Mouse (Mus musculus) kidney, postnatal 0 days (tissue): Measurements from ENCODE around the gene Stim2. TPM values are rescaled to one million over a fixed set of nuclear protein-coding genes. Genes with fewer than 3 reads are reported as not detected.

Source experiments
- ATAC-seq: fragments of 200-750 bp; cut with Nextera tagmentation; replicated peaks from 2 replicates; pipeline ENCODE4 v1.8.0; 2017; ENCODE audit warnings: low read depth, moderate number of reproducible peaks, moderate TSS enrichment, moderate library complexity; ENCODE audit not compliant: low FRiP score
- DNase-seq: peaks from one replicate; pipeline ENCODE4 v3.0.0-alpha.2; 2016; ENCODE audit warnings: low spot score
- H3K27ac ChIP-seq: fragments of 300-500 bp; sonication (generic); 2 replicates; pipeline ENCODE4 v1.5.1; 2014; ENCODE audit warnings: mild to moderate bottlenecking
- H3K27me3 ChIP-seq: fragments of 300-500 bp; sonication (generic); 2 replicates; pipeline ENCODE4 v1.6.1; 2014; ENCODE audit warnings: low read length, mixed read lengths; ENCODE audit not compliant: insufficient read depth
- H3K36me3 ChIP-seq: fragments of 300-500 bp; sonication (generic); 2 replicates; pipeline ENCODE4 v1.6.1; 2014; ENCODE audit warnings: low read length, mixed read lengths; ENCODE audit not compliant: insufficient read depth
- H3K4me1 ChIP-seq: fragments of 300-500 bp; sonication (generic); replicated peaks from 2 replicates; pipeline ENCODE4 v1.6.1; 2014; ENCODE audit warnings: antibody characterized with exemption, low read length, mixed read lengths; ENCODE audit not compliant: insufficient read depth
- H3K4me2 ChIP-seq: fragments of 300-500 bp; sonication (generic); 2 replicates; pipeline ENCODE4 v1.6.1; 2014; ENCODE audit warnings: mild to moderate bottlenecking, low read length, moderate library complexity, mixed read lengths
- H3K4me3 ChIP-seq: fragments of 300-500 bp; sonication (generic); replicated peaks from 2 replicates; pipeline ENCODE4 v1.5.1; 2014; ENCODE audit warnings: low read depth, low read length
- H3K9ac ChIP-seq: fragments of 300-500 bp; sonication (generic); 2 replicates; pipeline ENCODE4 v1.6.1; 2014; ENCODE audit warnings: low read depth, low read length
- H3K9me3 ChIP-seq: fragments of 300-500 bp; sonication (generic); replicated peaks from 2 replicates; pipeline ENCODE4 v1.6.1; 2016; ENCODE audit warnings: low read length, inconsistent platforms, mixed read lengths
- CTCF ChIP-seq: IDR thresholded peaks from 2 replicates; pipeline ENCODE4 v1.5.1; 2016; ENCODE audit warnings: antibody characterized with exemption, low read depth, mild to moderate bottlenecking, moderate library complexity
- WGBS: fragments of 180-500 bp; shearing (Covaris S2); extraction: QIAGEN DNeasy Blood & Tissue Kit; methylation state at CpG from one replicate; pipeline ENCODE4 v1.1.7; 2014; 5-methylcytosine and 5-hydroxymethylcytosine counted together
- polyA plus RNA-seq: library from polyadenylated mRNA; unstranded; fragments of >200 nt; fragmentation: Nextera tagmentation; extraction: Ambion mirVana; gene quantifications from 2 replicates; pipeline ENCODE4 v1.2.1, GENCODE M21; 2015

Stim2 gene
- polyA plus RNA-seq, 1 experiment from 2014 or later, result 21.4 TPM

DNA sequence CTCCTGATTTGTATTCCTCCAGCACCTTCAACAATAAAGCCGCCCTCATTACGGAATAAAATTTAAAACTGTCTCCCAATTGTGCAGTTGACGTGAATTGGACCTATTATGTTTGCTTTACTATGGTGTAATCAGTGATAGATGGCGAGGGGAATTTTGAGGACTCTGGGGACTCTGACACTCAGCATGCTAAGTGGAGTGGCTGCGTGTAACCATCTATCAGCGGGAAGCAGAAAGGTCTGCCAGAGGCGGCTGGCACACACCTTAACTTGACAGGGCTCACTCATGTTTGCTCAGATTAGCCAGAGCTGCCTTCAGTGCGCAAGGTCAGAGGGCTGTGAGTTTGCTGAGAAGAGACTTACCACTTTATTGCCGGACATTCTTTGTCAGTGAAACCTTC lies 159.9 kb downstream of the Stim2 start:
- Histone ChIP-seq H3K4me1 (no peaks in the 10 kb centered on the region), H3K4me3 (no peak overlapping the region), H3K9ac (no peak overlapping the region), H3K36me3 (no peaks in the 10 kb centered on the region), H3K4me2 (no peak overlapping the region), H3K27ac (no peak overlapping the region), H3K27me3 (no peaks in the 10 kb centered on the region), H3K9me3 (no peaks in the 10 kb centered on the region)
- WGBS, result 58% methylated on average over 9 of the region's 9 CpGs
- ATAC-seq (no peak), DNase-seq (no peak)
- no peak for TF ChIP-seq CTCF

DNA sequence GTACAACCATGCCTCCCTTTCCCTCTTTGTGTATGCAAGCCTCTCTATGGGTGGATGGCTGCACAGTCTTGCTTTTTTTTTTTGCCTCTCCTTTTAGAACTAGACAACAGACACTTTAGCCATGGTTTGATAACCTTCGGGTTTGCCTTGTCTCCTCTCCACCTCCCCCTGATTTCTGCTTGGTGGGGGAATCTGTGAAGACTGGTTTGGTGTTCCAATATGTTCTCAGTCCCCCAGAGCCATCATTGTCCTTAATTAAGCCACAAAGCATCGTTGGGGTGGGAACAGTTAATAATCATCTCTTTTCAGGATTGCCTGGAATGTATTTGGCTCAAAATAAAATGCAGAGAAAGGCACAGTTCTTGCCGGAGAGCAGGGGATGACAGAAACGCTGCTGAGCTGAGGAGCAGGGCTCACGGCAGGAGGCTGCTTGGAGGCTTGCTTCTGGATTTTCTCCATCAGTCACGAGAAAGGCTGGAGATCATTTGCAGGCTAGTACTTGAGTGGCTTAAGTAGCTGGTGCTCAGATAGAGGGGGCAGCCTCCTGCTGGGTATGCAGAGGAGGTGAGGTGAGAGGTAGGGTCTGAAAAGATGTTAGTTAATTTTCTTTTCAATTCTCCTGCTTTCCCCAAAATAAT lies 161.0 kb downstream of the Stim2 start:
- DNase-seq (peak; percentile 42), ATAC-seq (no peak)
- 0 out of 2 replicates have a peak overlapping the region, but pooled peaks have one; percentile 14 for H3K4me2 ChIP-seq
- H3K27me3 ChIP-seq, result no peaks in the 10 kb centered on the region
- H3K4me1 ChIP-seq, result no peaks in the 10 kb centered on the region
- H3K36me3 ChIP-seq, result no peaks in the 10 kb centered on the region
- H3K27ac ChIP-seq, result no peak overlapping the region
- no peak overlapping the region for H3K4me3 ChIP-seq
- H3K9me3 ChIP-seq, result no peaks in the 10 kb centered on the region
- TF ChIP-seq CTCF, result no peak
- 15% methylated on average over 6 of the region's 6 CpGs for WGBS
- H3K9ac ChIP-seq, result no peak overlapping the region

DNA sequence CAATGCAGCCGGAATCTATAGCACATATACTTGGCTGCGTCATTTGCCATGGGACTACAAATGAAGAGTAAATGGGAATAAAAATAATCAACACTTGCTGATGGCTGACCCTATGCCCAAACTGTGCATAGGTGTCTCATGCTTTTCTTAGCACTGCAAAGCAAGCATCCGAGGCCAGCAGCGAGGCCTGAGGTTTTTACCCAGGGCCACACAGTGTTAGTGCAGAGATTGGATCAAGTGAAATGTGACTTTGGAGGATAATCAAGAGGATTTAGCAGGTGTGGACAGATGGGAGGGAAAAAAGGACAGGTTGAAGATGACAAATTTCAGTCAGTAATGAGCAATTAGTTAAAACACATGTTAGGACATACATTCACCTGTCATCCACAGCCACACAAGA lies 162.3 kb downstream of the Stim2 start:
- Histone ChIP-seq H3K9ac (no peak overlapping the region), H3K4me2 (no peak overlapping the region), H3K27ac (no peak overlapping the region), H3K9me3 (no peaks in the 10 kb centered on the region), H3K4me3 (no peak overlapping the region), H3K4me1 (no peaks in the 10 kb centered on the region), H3K36me3 (no peaks in the 10 kb centered on the region), H3K27me3 (no peaks in the 10 kb centered on the region)
- DNase-seq (no peak), ATAC-seq (no peak)
- TF ChIP-seq CTCF, result no peak
- WGBS, result 88% methylated on average over 4 of the region's 4 CpGs

DNA sequence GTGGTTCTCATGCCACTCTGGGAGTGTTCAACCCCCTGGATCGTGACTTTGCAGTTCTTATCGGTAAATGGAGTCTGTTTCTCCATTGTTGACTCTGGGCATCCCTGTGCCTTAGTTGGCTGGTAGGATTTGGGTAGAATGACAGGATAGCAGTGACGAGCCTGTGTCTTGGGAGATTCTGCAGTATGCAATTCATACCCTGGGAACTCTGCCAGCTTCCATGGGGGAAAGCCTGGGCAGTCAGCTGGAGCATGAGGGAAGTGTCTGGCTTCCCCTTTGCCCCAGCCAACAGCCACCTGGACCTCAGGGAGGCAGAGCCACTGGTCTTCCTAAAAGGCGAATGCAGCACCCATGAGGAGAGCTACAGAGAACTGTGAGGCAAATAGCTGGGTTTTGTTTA lies 165.6 kb downstream of the Stim2 start:
- no peak for TF ChIP-seq CTCF
- DNase-seq (no peak), ATAC-seq (no peak)
- Histone ChIP-seq H3K9me3 (no peaks in the 10 kb centered on the region), H3K4me3 (no peak overlapping the region), H3K36me3 (no peaks in the 10 kb centered on the region), H3K27ac (no peak overlapping the region), H3K27me3 (no peaks in the 10 kb centered on the region), H3K9ac (no peak overlapping the region), H3K4me2 (no peak overlapping the region), H3K4me1 (no peaks in the 10 kb centered on the region)
- WGBS, result 66% methylated on average over 4 of the region's 4 CpGs

Other genes with a start within 250 kb of the Stim2 start
- gene Tbc1d19, start 188.9 kb upstream of the Stim2 start, polyA plus RNA-seq, result 35.4 and 38.6 TPM in 2 replicates